Mouse (Mus musculus): ENCODE measurements around the gene Hhip.

- TF ChIP-seq CTCF (IDR thresholded peaks at IDR 0.05) (no peak), EP300 (IDR thresholded peaks at IDR 0.05) (no peak)
Measured at GRCm38 (mm10) chr8:80051494-80051893, 6.3 kb downstream of the Hhip start.
